Mouse (Mus musculus): ENCODE data around the gene Ugp2.
"Not testable (repeated sequence)": the region's sequence is repeated elsewhere in the genome, so short reads cannot be mapped to it uniquely, and the experiment has no call there.

The Ugp2 gene

GRCm38 (mm10) chr11:21332639-21333295 lies 38.2 kb downstream of the Ugp2 start:
- DNase-seq (ENCODE audit: low spot score in 2 of 2): no peak

GRCm38 (mm10) chr11:21328141-21328540 lies 42.9 kb downstream of the Ugp2 start:
- no peak for DNase-seq (ENCODE audit: low spot score in 2 of 2)

- no peak for DNase-seq (ENCODE audit: low spot score in 2 of 2)
Observed at GRCm38 (mm10) chr11:21327486-21327885, 43.5 kb downstream of the Ugp2 start.

- no peak for DNase-seq (ENCODE audit: low spot score in 2 of 2)
Observed at GRCm38 (mm10) chr11:21326770-21327169, 44.2 kb downstream of the Ugp2 start.

- no peak for DNase-seq (ENCODE audit: low spot score in 2 of 2)
Observed at GRCm38 (mm10) chr11:21325781-21326180, 45.2 kb downstream of the Ugp2 start.

- DNase-seq (ENCODE audit: low spot score in 2 of 2): no peak
Observed at GRCm38 (mm10) chr11:21322349-21322748, 48.7 kb downstream of the Ugp2 start.

- DNase-seq (ENCODE audit: low spot score in 2 of 2): no peak
Observed at GRCm38 (mm10) chr11:21321577-21321976, 49.4 kb downstream of the Ugp2 start.

- DNase-seq (ENCODE audit: low spot score in 2 of 2): peak in 1 of 2 experiments; percentile 27
Observed at GRCm38 (mm10) chr11:21313922-21314657, 56.9 kb downstream of the Ugp2 start.

GRCm38 (mm10) chr11:21309516-21309915 lies 61.5 kb downstream of the Ugp2 start:
- DNase-seq (ENCODE audit: low spot score in 2 of 2): no peak

- DNase-seq (ENCODE audit: low spot score in 2 of 2): no peak
Observed at GRCm38 (mm10) chr11:21308119-21308518, 62.9 kb downstream of the Ugp2 start.

GRCm38 (mm10) chr11:21307078-21307668 lies 63.8 kb downstream of the Ugp2 start:
- DNase-seq (ENCODE audit: low spot score in 2 of 2): no peak

GRCm38 (mm10) chr11:21303619-21304018 lies 67.4 kb downstream of the Ugp2 start:
- DNase-seq (ENCODE audit: low spot score in 2 of 2): no peak

- no peak for DNase-seq (ENCODE audit: low spot score in 2 of 2)
Observed at GRCm38 (mm10) chr11:21295486-21295885, 75.5 kb downstream of the Ugp2 start.

- DNase-seq (ENCODE audit: low spot score in 2 of 2): not testable (repeated sequence)
Observed at GRCm38 (mm10) chr11:21288153-21288552, 82.8 kb downstream of the Ugp2 start.

GRCm38 (mm10) chr11:21286391-21286790 lies 84.6 kb downstream of the Ugp2 start:
- DNase-seq (ENCODE audit: low spot score in 2 of 2): no peak

GRCm38 (mm10) chr11:21276151-21276550 lies 94.8 kb downstream of the Ugp2 start:
- no peak for DNase-seq (ENCODE audit: low spot score in 2 of 2)

All from spleen, postnatal 4 days (tissue).